Mouse (Mus musculus): Measurements from ENCODE around the gene Trp53inp2.
A peak's percentile ranks its signal among the peaks of the same experiment; 100 is the strongest.

Trp53inp2 gene

DNA sequence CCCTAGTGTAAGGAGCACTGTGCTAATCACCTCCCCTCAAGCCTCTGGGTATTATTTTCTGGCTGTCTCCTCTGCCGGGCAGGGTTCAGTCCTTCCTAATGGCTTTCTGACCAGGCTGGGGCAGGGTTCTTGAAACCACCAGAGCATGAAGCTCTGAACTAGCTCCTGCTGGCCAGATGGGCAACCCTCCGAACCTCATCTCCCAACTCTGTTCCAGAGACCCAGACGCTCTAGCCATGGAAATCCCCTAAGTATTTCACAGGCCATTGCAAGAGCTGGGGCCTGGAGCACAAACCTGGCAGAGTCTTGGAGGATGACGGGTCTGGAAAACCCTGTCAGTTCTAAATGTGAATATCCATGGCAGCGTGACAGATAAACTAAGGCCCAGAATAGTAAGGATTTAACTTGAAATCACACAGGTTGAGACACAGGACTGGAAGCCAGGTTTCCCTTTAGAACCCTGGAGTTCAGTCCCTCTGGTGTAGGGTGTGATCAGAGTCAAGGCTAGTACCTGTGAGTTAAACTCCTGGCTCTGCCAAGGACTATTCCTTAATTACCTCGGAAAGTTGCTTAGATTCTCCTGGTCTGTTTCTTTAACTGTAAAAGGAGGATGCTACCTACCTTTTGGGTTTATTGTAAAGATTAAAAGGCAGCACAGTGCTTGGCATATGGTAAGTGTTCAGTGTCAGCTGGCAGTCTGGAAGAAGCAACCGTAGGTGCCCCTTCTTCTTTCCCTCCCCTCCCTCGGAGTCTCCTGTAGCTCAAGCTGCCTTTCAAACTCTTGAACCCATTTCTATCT lies at the start of gene Trp53inp2:
Gene Trp53inp2 (plus strand): TSS at position 799 of the 799 bp plus-strand sequence.
- Histone ChIP-seq H3K27me3 (ENCODE audit: control insufficient read depth, insufficient read depth, low read length, poor library complexity, severe bottlenecking) (no peaks in the 10 kb centered on the region), H3K36me3 (ENCODE audit: control insufficient read depth, insufficient read depth, low read length, poor library complexity, severe bottlenecking) (no peaks in the 10 kb centered on the region)
- DNase-seq (ENCODE audit: low read depth, low spot score) = no peak

DNA sequence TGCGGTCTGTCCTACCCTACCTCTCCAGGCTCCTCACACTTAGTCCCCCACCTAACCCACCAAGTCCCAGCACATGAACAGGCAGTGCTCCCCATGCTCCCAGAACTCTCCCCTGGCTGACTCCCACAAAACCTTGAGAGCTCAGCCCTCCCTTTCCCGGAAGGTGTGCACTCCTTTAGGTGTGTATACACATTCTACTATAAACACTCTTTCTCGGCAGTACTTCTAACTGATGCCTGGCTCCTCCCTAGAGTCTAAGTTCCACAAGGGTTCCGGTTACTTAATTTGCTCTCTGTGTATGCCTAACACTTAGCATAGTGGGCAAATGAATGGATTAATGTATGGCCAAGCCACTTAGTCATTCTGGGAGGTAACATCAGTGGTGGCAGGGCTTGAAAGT lies 49.5 kb upstream of the Trp53inp2 start:
- no peak for DNase-seq (ENCODE audit: low read depth, low spot score)
- Histone ChIP-seq H3K36me3 (ENCODE audit: control insufficient read depth, insufficient read depth, low read length, poor library complexity, severe bottlenecking) (peaks cover 6% of the 10 kb centered on the region; the same call in 1 of the 2 replicates), H3K27me3 (ENCODE audit: control insufficient read depth, insufficient read depth, low read length, poor library complexity, severe bottlenecking) (no peaks in the 10 kb centered on the region)

DNA sequence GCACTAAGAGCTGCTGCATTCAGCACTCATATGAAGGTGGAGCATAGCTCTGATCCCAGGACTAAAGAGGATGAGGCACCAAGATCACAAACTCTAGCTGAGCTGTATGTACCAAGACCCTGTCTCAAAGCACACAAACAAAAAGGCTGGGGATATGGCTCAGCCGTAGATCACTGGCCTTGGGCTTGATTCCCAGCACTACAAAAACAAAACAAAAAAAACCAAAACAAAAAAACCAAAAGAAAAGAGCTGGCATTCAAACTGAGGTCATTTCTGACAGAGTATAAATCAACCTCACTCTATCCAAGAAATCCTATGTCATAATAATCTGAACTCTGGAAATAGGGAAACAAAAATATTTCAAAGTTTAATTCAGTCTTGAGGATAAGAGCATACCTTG lies 47.4 kb upstream of the Trp53inp2 start:
- H3K36me3 ChIP-seq (ENCODE audit: control insufficient read depth, insufficient read depth, low read length, poor library complexity, severe bottlenecking) = 0 out of 2 replicates have a peak, but pooled peaks cover 3% of the 10 kb centered on the region
- no peak for DNase-seq (ENCODE audit: low read depth, low spot score)
- H3K27me3 ChIP-seq (ENCODE audit: control insufficient read depth, insufficient read depth, low read length, poor library complexity, severe bottlenecking) = no peaks in the 10 kb centered on the region

DNA sequence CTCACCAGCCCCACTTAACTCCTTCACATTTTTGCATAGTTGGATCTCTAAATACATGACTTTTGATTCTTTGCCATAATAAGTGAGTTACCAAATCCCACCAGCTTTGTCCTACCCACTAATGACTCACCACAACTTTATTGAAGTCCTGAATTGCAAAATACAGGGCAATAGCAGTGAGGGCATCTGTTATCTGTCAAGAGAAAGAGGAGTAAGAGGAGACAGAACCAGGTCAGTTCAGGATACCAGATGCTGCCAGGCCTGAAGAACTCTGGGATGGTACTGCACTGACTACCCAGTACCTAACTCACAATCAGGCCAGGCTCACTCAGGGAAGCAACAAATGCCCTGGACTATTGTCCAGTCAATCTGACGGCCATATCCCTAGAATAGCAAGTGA lies 45.6 kb upstream of the Trp53inp2 start:
- DNase-seq (ENCODE audit: low read depth, low spot score) = no peak

DNA sequence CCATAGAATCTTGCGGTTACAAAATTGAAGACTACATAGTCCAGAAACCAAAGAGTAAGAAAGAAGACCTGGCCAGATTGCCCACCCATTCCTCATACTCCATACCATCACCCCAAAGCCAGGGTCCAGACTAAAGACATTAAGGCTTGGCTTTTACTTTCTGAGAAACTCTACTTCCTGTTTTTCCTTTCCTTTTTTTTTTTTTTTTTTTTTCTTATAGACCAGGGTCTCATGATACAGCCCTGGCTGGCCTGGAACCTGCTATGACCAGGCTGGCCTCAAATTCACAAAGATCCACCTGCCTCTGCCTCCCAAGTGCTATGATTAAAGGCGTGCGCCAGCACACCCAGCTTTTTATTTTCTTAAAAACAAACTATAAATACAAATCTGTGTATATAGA lies 44.6 kb upstream of the Trp53inp2 start:
- no peak for DNase-seq (ENCODE audit: low read depth, low spot score)
- Histone ChIP-seq H3K36me3 (ENCODE audit: control insufficient read depth, insufficient read depth, low read length, poor library complexity, severe bottlenecking) (0 out of 2 replicates have a peak, but pooled peaks cover 3% of the 10 kb centered on the region), H3K27me3 (ENCODE audit: control insufficient read depth, insufficient read depth, low read length, poor library complexity, severe bottlenecking) (no peaks in the 10 kb centered on the region)

More for the DNA sequence above, 45.6 kb upstream of the Trp53inp2 start:
- H3K27me3 ChIP-seq (ENCODE audit: control insufficient read depth, insufficient read depth, low read length, poor library complexity, severe bottlenecking) = no peaks in the 10 kb centered on the region
- H3K36me3 ChIP-seq (ENCODE audit: control insufficient read depth, insufficient read depth, low read length, poor library complexity, severe bottlenecking) = 0 out of 2 replicates have a peak, but pooled peaks cover 3% of the 10 kb centered on the region

DNA sequence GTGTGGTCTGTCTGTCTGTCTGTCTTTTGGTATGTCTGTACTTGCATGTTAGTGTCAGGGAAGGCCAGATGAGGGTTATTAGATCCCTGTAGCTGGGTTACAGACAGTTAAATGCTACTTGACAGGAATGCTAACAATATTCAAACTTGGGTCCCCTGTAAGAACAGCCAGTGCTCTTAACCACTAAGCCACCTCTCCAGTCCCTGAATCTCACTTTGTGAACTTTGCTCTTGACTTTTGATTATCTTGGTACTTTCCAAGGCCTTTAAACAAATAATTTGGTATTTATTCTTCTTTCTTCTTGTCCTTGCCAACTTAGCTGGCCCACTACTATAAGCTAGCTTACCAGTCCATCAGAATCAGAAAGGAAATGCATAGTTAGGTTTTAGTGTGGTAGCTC lies 40.7 kb upstream of the Trp53inp2 start:
- DNase-seq (ENCODE audit: low read depth, low spot score) = no peak
- Histone ChIP-seq H3K36me3 (ENCODE audit: control insufficient read depth, insufficient read depth, low read length, poor library complexity, severe bottlenecking) (peaks cover 2% of the 10 kb centered on the region; the same call in 1 of the 2 replicates), H3K27me3 (ENCODE audit: control insufficient read depth, insufficient read depth, low read length, poor library complexity, severe bottlenecking) (no peaks in the 10 kb centered on the region)

DNA sequence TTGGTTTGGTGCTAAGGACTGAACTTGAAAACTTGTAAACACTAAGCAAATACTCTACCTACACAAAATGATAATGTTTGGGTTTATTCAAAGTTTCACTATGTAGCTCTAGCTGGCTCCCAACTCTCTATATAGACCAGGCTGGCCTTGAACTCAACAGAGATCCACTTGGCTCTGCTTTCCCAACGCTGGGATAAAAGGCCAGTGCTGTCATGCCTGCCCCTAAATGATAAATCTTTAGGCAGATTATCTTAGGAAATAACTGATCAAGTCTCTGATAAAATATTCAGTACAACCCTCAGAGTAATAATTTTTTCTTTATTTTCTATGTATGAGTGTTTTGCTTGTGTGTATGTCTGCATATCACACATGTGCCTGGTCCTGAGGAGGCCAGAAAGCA lies 34.2 kb upstream of the Trp53inp2 start:
- H3K27me3 ChIP-seq (ENCODE audit: control insufficient read depth, insufficient read depth, low read length, poor library complexity, severe bottlenecking) = no peaks in the 10 kb centered on the region
- peaks cover 2% of the 10 kb centered on the region; the same call in 1 of the 2 replicates for H3K36me3 ChIP-seq (ENCODE audit: control insufficient read depth, insufficient read depth, low read length, poor library complexity, severe bottlenecking)
- DNase-seq (ENCODE audit: low read depth, low spot score) = no peak

DNA sequence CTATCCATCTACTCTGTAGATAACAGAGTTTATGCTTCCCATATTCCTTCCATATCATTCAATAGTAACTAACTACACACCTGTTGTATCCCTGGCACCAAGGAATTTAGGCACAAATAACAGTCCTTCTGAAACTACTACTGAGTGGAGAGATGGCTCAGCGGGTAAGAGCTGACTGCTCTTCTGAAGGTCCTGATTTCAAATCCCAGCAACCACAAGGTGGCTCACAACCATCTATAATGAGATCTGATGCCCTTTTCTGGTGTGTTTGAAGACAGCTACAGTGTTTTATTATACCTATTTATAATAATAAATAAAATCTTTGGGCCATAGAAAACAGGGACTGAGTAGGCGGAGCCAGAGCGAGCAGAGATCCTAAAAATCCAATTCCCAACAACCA lies 26.5 kb upstream of the Trp53inp2 start:
- DNase-seq (ENCODE audit: low read depth, low spot score) = no peak
- Histone ChIP-seq H3K27me3 (ENCODE audit: control insufficient read depth, insufficient read depth, low read length, poor library complexity, severe bottlenecking) (no peaks in the 10 kb centered on the region), H3K36me3 (ENCODE audit: control insufficient read depth, insufficient read depth, low read length, poor library complexity, severe bottlenecking) (no peaks in the 10 kb centered on the region)

DNA sequence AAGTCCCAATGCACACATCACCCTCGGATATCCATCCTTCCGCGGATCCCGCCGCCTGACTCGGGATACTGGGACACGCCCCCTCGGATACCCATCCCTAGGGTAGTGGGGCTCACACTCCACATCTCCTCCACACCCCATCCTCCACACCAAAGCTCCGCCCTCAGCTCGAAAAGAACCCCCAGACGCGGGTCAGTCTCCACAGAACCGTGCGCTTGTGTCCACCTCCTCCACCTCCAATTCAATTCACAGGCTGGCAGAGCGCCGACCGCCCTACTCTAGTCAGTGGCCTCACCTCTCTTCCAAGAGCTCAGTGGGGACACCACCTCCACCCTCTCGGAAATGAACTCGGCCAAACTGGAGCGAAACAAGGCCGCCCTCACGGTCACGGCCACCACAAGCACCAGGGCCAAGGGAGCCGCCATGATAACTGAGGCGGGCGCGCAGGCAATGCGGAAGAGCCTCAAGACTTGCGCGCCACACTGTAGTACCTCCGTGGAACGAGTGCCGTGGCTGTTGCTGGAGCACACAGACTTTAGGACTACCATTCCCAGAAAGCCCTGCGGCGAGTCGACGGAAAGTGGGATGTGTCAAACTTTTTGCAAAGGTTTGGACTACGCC lies 23.8 kb upstream of the Trp53inp2 start, which contains the start of gene Pigu:
Gene Pigu (minus strand): TSS at position 460 of the 621 bp plus-strand sequence.
- H3K27me3 ChIP-seq (ENCODE audit: control insufficient read depth, insufficient read depth, low read length, poor library complexity, severe bottlenecking) = no peaks in the 10 kb centered on the region
- DNase-seq (ENCODE audit: low read depth, low spot score) = peak; percentile 95
- H3K36me3 ChIP-seq (ENCODE audit: control insufficient read depth, insufficient read depth, low read length, poor library complexity, severe bottlenecking) = no peaks in the 10 kb centered on the region

DNA sequence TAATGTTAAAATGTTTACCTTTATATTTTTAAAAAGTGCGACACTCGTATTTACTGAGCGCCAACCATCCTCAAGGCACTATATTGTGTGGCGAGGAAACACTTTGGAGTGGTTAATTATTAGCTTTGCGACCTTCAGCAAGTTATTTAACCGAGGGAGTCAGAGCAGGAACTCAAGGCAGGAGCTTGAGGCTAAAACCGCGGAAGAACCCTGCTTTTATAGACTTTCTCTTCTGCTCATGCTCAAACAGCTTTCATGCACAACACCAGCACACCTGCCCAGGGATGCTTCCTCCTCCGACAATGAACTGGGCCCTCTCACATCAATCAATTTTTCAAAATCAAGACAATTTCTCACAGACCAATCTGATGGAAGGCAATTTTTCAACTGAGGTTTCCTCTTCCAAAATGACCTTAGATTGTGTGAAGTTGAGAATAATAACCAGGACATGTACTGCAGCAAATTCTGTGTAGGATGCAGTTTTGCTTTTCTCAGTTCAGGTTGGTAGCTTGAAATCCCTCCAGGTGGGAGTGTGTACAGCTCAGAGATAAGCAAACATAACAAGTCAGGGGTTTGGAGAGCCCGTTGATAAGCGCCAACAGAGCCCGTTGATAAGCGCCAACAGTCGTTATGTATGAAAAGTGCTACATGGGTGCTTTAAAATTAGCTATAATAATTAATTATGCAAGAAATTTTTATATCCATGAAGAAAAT lies 23.0 kb upstream of the Trp53inp2 start:
- Histone ChIP-seq H3K36me3 (ENCODE audit: control insufficient read depth, insufficient read depth, low read length, poor library complexity, severe bottlenecking) (no peaks in the 10 kb centered on the region), H3K27me3 (ENCODE audit: control insufficient read depth, insufficient read depth, low read length, poor library complexity, severe bottlenecking) (no peaks in the 10 kb centered on the region)
- peak; percentile 23 for DNase-seq (ENCODE audit: low read depth, low spot score)

DNA sequence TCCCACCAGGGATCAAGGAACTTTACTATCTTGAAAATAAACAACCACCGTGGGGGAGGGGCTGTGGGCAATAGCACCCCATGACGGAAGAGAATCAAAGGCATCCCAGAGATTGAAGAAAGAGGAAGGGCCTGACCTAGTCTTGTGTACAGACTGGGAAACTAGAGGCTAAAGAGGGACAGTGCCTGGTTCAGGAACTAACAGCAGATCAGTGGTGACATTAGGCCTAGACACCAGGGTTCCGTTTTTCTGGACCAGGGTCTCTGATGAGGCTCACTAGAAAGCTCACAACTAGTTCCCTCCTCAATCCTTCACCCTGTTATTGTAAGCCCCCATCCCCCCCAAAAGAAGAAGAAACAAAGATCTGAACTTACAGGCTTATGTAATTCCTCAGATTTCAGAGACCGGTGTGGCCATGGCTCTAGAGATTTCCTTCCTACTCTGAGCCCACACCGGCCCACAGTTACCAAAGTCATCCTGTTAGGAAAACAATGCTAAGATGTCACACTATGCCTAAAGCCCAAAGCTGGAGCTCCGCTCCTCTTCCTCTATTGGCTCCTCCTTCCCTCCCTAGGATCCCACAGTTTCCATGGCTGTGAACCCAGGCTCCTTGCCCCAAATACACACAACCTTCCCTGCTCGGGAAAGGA lies 13.1 kb upstream of the Trp53inp2 start:
- H3K27me3 ChIP-seq (ENCODE audit: control insufficient read depth, insufficient read depth, low read length, poor library complexity, severe bottlenecking) = no peaks in the 10 kb centered on the region
- DNase-seq (ENCODE audit: low read depth, low spot score) = no peak
- no peaks in the 10 kb centered on the region for H3K36me3 ChIP-seq (ENCODE audit: control insufficient read depth, insufficient read depth, low read length, poor library complexity, severe bottlenecking)

DNA sequence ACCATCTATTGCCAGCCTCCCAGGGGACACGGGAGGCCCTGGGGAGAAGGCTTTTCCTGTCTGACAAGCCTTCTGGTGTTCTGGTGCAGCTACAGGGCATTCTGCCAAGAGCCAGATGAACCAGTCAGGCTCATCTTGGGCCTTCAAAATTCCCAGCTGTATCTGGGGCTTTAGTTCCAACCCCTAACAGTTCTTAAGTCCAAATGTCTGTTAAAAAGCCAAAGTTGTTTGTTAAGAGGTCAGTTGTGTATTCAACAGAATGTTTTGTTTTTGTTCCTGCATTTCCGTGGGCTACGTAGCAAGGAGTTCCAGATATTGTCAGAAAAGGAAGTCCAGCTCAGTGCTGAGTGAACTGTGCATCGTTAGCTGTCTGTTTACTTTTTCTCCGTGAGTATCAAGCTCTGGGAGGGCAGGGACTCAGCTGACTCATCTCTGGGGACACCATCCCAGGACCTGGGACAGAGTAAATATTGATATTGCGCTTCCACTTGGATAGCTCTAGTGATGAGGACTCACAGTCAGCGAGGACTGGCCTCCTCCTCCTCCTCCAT lies 11.5 kb upstream of the Trp53inp2 start:
- Histone ChIP-seq H3K27me3 (ENCODE audit: control insufficient read depth, insufficient read depth, low read length, poor library complexity, severe bottlenecking) (no peaks in the 10 kb centered on the region), H3K36me3 (ENCODE audit: control insufficient read depth, insufficient read depth, low read length, poor library complexity, severe bottlenecking) (no peaks in the 10 kb centered on the region)
- DNase-seq (ENCODE audit: low read depth, low spot score) = no peak

DNA sequence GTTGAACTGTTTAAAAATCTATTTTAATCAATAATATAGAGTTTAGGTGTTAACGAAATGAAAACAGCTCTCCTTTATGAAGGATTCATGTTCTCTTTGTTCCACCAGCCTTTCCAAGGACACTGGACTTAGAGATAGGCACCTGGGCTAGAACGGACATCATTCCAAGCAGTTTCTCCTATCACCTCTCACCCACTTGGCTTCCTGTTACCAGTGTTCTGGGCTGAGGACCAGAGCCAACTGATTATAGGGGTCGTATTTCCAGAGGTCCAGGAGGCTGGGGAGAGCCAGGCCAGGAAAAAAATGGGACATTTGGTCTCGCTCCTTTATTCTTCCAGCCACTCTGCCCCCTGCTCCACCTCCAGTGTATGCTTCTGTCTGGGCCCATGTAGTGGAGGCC lies 8.4 kb upstream of the Trp53inp2 start:
- no peak for DNase-seq (ENCODE audit: low read depth, low spot score)
- no peaks in the 10 kb centered on the region for H3K27me3 ChIP-seq (ENCODE audit: control insufficient read depth, insufficient read depth, low read length, poor library complexity, severe bottlenecking)
- no peaks in the 10 kb centered on the region for H3K36me3 ChIP-seq (ENCODE audit: control insufficient read depth, insufficient read depth, low read length, poor library complexity, severe bottlenecking)

DNA sequence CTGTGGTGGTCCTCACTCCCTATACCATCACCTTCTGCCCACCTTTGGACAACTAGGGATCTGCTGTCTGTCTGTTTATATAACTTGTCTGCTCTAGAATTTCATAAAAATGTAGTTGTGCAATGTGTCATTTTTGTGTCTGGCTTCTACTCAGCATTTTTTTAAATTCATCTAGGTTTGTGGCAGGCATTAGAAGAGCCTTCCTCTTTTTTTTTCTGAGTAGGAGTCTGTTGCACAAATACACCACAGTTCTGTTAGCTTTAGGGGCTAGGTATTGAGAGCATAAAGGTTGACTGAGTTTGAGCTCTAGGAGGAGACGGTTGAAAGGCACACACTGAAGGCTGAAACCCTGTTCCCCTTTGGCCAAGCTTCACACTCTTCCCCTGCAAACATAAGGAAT lies 7.6 kb upstream of the Trp53inp2 start:
- DNase-seq (ENCODE audit: low read depth, low spot score) = no peak
- Histone ChIP-seq H3K36me3 (ENCODE audit: control insufficient read depth, insufficient read depth, low read length, poor library complexity, severe bottlenecking) (no peaks in the 10 kb centered on the region), H3K27me3 (ENCODE audit: control insufficient read depth, insufficient read depth, low read length, poor library complexity, severe bottlenecking) (no peaks in the 10 kb centered on the region)

Data from splenic B cell, adult 2 months (primary cell).